Mouse (Mus musculus) liver, embryonic 14.5 days (tissue): ENCODE data around the gene Olfr10.

Experiments
- CTCF ChIP-seq: IDR thresholded peaks from 2 replicates; pipeline ENCODE4 v1.5.1; 2016; ENCODE audit warnings: antibody characterized with exemption, low read depth, control low read depth
- EP300 ChIP-seq: IDR thresholded peaks from 2 replicates; pipeline ENCODE4 v1.6.1; 2016; ENCODE audit warnings: antibody characterized with exemption, low read depth

DNA sequence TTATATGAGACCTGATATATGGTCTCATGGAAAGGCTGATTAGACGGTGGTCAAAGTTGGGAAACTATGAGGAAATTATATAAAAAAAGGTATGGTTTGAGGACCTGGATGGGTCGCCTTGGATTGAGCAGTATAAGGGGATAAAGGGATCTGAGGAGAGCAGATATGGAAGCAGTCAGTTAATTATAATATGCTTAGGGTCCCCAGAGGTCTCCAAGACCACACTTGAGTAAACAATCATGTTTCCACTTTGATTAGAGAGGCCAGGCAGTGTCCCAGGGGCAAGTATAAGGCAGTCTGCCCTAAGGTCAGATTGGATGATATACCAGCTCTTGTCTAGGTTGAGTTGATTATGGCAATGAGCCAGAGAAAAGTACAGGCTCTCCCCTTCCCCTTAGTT is 17.9 kb downstream of the Olfr10 start, which contains the start of gene Olfr1391:
- TF ChIP-seq CTCF (no peak), EP300 (no peak)
